Mouse (Mus musculus) hindbrain, embryonic 14.5 days (tissue): ENCODE results near the gene AI481877. TPM values are rescaled to one million over a fixed set of nuclear protein-coding genes. Genes with fewer than 3 reads are reported as not detected.

Experiments used
- ATAC-seq: fragments of 200-750 bp; cut with Nextera tagmentation; 2 replicates; pipeline ENCODE4 v1.8.0; 2017; ENCODE audit warnings: moderate number of reproducible peaks, mild to moderate bottlenecking, moderate TSS enrichment, moderate library complexity; ENCODE audit not compliant: low FRiP score
- DNase-seq: peaks from one replicate; pipeline ENCODE4 v3.0.0-alpha.2; 2015; ENCODE audit warnings: low spot score
- H3K27ac ChIP-seq: fragments of 300-500 bp; sonication (generic); 2 replicates; pipeline ENCODE4 v1.5.1; 2014; ENCODE audit warnings: mild to moderate bottlenecking, moderate library complexity
- H3K27me3 ChIP-seq: fragments of 300-500 bp; sonication (generic); 2 replicates; pipeline ENCODE4 v1.6.1; 2014; ENCODE audit warnings: mild to moderate bottlenecking, low read length, mixed read lengths; ENCODE audit not compliant: control insufficient read depth, insufficient read depth
- H3K36me3 ChIP-seq: fragments of 300-500 bp; sonication (generic); replicated peaks from 2 replicates; pipeline ENCODE4 v1.6.1; 2014; ENCODE audit not compliant: control insufficient read depth, insufficient read depth
- H3K4me1 ChIP-seq: fragments of 300-500 bp; sonication (generic); replicated peaks from 2 replicates; pipeline ENCODE4 v1.6.1; 2014; ENCODE audit warnings: antibody characterized with exemption, low read length, mixed read lengths; ENCODE audit not compliant: control insufficient read depth, insufficient read depth
- H3K4me2 ChIP-seq: fragments of 300-500 bp; sonication (generic); replicated peaks from 2 replicates; pipeline ENCODE4 v1.6.1; 2014; ENCODE audit warnings: mild to moderate bottlenecking, moderate library complexity
- H3K4me3 ChIP-seq: fragments of 300-500 bp; sonication (generic); replicated peaks from 2 replicates; pipeline ENCODE4 v1.5.1; 2014; ENCODE audit warnings: mild to moderate bottlenecking, low read length
- H3K9ac ChIP-seq: fragments of 300-500 bp; sonication (generic); 2 replicates; pipeline ENCODE4 v1.6.1; 2014
- H3K9me3 ChIP-seq: fragments of 300-500 bp; sonication (generic); 2 replicates; pipeline ENCODE4 v1.6.1; 2016; ENCODE audit warnings: low read length; ENCODE audit not compliant: control insufficient read depth
- WGBS: fragments of 180-500 bp; shearing (Covaris S2); extraction: QIAGEN DNeasy Blood & Tissue Kit; methylation state at CpG from one replicate; pipeline ENCODE4 v1.1.7; 2014; 5-methylcytosine and 5-hydroxymethylcytosine counted together
- polyA plus RNA-seq: library from polyadenylated mRNA; unstranded; fragments of >200 nt; fragmentation: Nextera tagmentation; extraction: Ambion mirVana; gene quantifications from 2 replicates; pipeline ENCODE4 v1.2.1, GENCODE M21; 2014

AI481877 gene
- polyA plus RNA-seq, 1 experiment from 2014 or later = not detected

DNA sequence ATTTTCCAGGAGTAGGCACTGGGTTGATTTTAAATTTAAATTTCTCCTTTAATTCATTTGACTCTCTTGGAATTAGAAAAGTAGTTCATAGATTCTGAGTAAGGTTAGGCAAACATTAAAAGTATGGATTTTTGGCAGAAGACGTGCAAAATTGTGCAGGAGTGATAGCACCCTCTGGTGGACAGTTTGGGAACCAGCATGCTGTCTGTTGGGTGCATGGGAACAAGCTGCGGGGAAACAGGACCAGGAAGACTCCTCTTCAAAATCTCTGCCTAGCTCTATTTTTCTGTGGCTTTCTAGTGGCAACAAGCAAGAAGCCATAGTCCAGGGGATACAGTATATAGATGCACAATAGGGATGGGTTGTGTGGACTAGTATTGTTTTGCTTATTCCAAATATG lies 139.1 kb downstream of the AI481877 start:
- WGBS = 17% methylated on average over 2 of the region's 2 CpGs

DNA sequence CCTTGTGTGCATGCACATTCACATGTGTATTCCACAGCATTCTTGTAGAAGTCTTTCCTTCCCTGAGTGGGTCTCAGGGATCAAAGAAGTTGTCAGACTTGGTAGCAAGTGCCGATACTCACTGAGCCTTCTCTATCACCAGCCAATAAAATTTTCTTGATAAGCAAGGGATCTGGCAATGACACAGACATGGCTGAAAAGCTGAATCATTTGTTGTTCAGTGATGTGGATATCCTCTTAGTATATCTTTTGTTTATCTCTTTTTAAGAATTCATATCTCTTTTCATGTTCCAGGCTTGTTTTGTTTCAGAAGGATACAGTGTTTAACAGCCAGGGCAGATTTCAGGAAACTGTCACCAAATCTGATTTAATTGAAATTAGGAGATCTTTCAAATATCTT lies 140.1 kb downstream of the AI481877 start:
- H3K9me3 ChIP-seq = no peaks in the 10 kb centered on the region
- H3K36me3 ChIP-seq = no peaks in the 10 kb centered on the region
- no peak overlapping the region for H3K27ac ChIP-seq
- DNase-seq (no peak), ATAC-seq (no peak)
- 97% methylated on average over 1 of the region's 1 CpGs for WGBS
- H3K9ac ChIP-seq = no peak overlapping the region
- H3K4me1 ChIP-seq = peaks cover 2% of the 10 kb centered on the region; the same call in 1 of the 2 replicates
- no peak overlapping the region for H3K4me3 ChIP-seq
- no peak overlapping the region for H3K4me2 ChIP-seq
- no peaks in the 10 kb centered on the region for H3K27me3 ChIP-seq

More for the DNA sequence above, 139.1 kb downstream of the AI481877 start:
- H3K4me2 ChIP-seq = no peak overlapping the region
- peaks cover 12% of the 10 kb centered on the region for H3K4me1 ChIP-seq
- H3K36me3 ChIP-seq = no peaks in the 10 kb centered on the region
- no peaks in the 10 kb centered on the region for H3K27me3 ChIP-seq
- H3K4me3 ChIP-seq = no peak overlapping the region
- DNase-seq (peak; percentile 79), ATAC-seq (no peak)
- no peak overlapping the region for H3K27ac ChIP-seq
- no peak overlapping the region for H3K9ac ChIP-seq
- H3K9me3 ChIP-seq = no peaks in the 10 kb centered on the region

DNA sequence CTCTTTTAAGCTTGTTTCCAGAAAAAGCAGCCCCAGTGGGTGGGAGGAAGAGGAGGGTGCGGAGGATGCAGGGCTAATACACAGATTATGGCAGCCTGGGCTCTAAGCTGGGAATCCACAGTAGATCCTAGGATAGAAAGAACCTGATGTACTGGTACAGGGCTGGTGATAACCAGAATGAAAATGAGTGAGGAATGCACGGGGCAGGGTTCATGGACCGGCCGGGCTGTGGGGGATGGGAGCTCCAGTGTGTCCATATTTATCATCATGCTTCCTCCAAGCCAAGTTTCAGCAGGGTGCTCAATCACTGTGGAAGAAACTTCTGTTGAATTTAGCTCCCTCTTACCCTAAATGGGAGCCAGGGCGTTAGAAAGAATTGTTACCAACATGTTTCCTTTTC lies 141.7 kb downstream of the AI481877 start:
- no peak overlapping the region for H3K27ac ChIP-seq
- no peak overlapping the region for H3K4me3 ChIP-seq
- H3K9me3 ChIP-seq = no peaks in the 10 kb centered on the region
- no peak for DNase-seq
- H3K4me2 ChIP-seq = no peak overlapping the region
- no peaks in the 10 kb centered on the region for H3K4me1 ChIP-seq
- H3K27me3 ChIP-seq = no peaks in the 10 kb centered on the region
- no peak overlapping the region for H3K9ac ChIP-seq
- WGBS = 78% methylated on average over 5 of the region's 5 CpGs
- ATAC-seq = no peak
- no peaks in the 10 kb centered on the region for H3K36me3 ChIP-seq

DNA sequence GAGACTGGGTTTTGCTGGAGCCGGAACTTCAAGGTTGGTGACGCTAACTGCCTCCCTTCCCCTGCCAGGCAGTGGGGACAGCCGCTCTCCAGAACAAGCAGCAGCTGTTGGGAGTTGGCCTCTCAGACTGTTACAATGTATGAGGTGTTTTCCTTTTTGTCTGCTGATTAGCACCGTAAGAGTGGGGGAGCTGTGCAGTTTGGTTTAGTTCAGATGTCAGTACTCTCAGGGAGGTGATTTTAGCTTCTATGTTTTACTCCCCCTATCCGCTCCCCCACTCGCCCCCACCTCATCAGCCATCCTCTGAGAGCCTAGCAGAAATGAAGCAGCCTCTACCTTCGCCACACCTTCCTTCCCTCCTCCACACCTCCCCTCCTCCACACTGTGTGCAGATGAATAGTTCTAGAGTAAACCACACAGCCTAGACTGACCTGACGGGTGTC lies 143.5 kb downstream of the AI481877 start:
- Histone ChIP-seq H3K4me2 (no peak overlapping the region), H3K27me3 (no peaks in the 10 kb centered on the region), H3K4me1 (no peaks in the 10 kb centered on the region), H3K4me3 (no peak overlapping the region), H3K9me3 (no peaks in the 10 kb centered on the region), H3K36me3 (no peaks in the 10 kb centered on the region), H3K9ac (no peak overlapping the region), H3K27ac (no peak overlapping the region)
- 78% methylated on average over 8 of the region's 8 CpGs for WGBS
- DNase-seq (no peak), ATAC-seq (no peak)

DNA sequence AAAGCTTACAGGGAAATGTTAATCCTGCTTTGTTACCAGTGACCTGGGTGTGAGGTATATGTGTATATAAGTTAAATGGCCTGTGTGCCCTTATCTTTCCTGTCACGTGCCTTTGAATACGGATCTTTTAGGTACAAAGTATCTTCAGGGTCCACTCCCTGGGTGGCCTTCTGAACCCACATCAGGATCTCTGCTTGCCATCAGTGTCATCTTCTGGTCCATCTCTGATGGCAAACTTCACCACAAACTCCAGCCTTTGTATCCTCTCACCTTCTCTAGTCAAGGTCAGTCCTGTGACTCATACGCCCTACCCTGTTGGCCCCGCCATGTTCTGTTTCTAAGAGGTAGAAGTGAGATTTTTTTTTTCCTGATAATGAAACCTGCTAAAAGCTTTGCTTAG lies 144.0 kb downstream of the AI481877 start, which contains the start of gene Dnajc25:
TSS of gene Dnajc25 (plus strand) at position 301 of the 400 bp plus-strand sequence.
- 96% methylated on average over 4 of the region's 4 CpGs for WGBS
- H3K9ac ChIP-seq = no peak within 1 kb of the TSS
- no peak within 1 kb of the TSS for H3K4me2 ChIP-seq
- no peak within 1 kb of the TSS for H3K27ac ChIP-seq
- no peaks in the 10 kb centered on the region for H3K9me3 ChIP-seq
- H3K4me3 ChIP-seq = no peak within 1 kb of the TSS
- ATAC-seq = no peak
- DNase-seq = no peak
- H3K36me3 ChIP-seq = no peaks in the 10 kb centered on the region
- H3K27me3 ChIP-seq = no peaks in the 10 kb centered on the region
- no peaks in the 10 kb centered on the region for H3K4me1 ChIP-seq

Other genes starting within 250 kb of the AI481877 start
- gene Ecpas, start 226.2 kb downstream of the AI481877 start, polyA plus RNA-seq = 47.8 and 49.3 TPM in 2 replicates
- 2.8 and 3.2 TPM in 2 replicates for gene Zkscan16, start 195.4 kb downstream of the AI481877 start, polyA plus RNA-seq
- gene Ptgr1, start 151.9 kb downstream of the AI481877 start, polyA plus RNA-seq = 4.6 and 4.8 TPM in 2 replicates
- 5.2 and 9.6 TPM in 2 replicates for gene Dnajc25, start 143.9 kb downstream of the AI481877 start, polyA plus RNA-seq
- 6.5 and 8.6 TPM in 2 replicates for gene Gm20503, start 135.8 kb downstream of the AI481877 start, polyA plus RNA-seq
- gene Gng10, start 103.9 kb downstream of the AI481877 start, polyA plus RNA-seq = 198 and 200 TPM in 2 replicates
- gene Ugcg, start 50.3 kb upstream of the AI481877 start, polyA plus RNA-seq = 22.5 and 24.7 TPM in 2 replicates